Mouse (Mus musculus) mouse embryonic stem cell (cell line): ENCODE measurements around the gene Tmtc2.

Experiments used
- in situ Hi-C, 2 experiments: fragments of 300-500 bp; cut with MboI; formaldehyde crosslinking; loops; 1 replicate in 1 of 2; 3 replicates in 1 of 2; pipeline ENCODE4 v1.14.3; 2019 to 2020; ENCODE audit warnings: low sequenced_read_pairs in 2 of 2, low pct_unique_long_range_greater_than_20kb in 1 of 2, mixed read lengths in 1 of 2; ENCODE audit not compliant: unreplicated experiment in 1 of 2

The Tmtc2 gene

GRCm38 (mm10) chr10:105556890-105557572 is 17.2 kb downstream of the Tmtc2 start:
- in situ Hi-C loops = no loop called here

DNA sequence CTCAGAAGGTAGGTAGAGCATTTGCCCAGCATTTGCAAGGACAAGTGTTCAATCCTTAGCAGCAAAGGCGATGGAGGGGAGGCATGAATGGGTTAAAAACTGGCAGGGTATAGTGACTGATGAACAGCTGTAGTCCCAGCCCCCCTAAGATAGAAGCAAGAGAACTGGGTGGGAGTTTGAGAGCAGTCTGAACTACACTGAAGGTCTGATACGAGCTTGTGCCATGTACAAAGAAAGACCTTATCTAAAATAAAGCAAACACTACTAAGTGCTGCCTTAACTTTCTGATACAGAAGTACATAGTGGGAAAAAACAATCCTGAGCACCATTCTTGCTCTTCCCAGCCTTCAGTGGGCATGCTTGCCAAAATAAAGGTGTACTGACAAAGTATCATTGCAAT is 20.1 kb downstream of the Tmtc2 start:
- in situ Hi-C loops = no loop called here

DNA sequence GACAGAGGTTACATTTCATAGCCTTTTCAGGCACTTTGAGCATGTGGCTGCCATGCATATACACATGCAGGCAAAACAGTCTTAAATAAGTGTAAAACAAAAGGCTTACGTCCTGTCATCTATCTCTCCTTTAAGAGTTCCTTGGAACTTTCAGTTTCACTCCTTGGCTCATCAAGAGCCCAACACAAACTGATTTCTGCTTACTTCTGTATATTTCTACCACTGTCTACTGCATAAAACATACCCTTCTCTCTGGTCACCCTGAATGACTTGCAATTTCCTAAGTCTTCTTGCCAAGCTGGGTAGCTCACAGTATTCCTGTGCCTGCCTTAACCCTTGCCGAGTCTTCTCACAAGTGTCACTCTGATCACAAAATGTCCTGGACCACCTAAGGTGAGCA is 26.2 kb downstream of the Tmtc2 start:
- in situ Hi-C loops = no loop called here

- in situ Hi-C loops = no loop called here
Observed at GRCm38 (mm10) chr10:105544004-105545003, 29.9 kb downstream of the Tmtc2 start.

DNA sequence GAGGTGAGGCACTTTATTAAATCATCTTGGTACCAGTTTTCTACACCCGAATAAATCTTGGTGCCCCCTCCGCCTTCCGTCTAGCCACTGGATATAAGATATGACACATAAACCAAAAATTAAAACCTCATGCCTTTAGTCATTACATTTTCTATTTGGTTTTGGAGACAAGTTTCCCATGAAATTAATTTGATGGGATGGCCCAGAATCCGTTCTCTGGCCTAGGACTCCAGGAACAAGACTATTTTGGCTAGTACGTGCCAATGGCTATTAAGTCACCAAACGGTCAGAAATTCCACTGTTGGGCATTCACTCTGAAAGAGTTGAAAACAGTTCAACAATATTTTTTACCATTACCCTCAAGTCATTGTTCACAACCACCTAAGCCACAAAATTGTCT is 32.2 kb downstream of the Tmtc2 start:
- in situ Hi-C loops = no loop called here

DNA sequence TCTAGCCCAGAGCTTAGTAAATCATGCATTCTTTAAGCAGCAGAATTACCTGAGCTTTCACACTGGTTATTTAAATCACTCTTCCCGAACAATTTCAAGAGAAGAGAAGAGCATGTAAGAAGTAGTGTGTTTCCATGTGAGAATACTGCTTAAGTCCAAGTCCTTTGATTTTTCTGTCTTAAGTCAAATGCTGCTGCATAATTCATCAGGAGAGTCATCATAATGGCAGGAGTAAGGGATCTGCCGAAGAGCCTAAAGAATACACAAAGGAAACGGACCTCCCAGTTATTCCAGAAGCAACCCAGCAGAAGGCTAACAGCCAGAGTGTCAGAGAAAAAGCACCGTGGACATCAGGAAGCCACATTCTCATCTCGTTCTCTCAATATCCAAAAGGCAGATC is 34.6 kb downstream of the Tmtc2 start:
- in situ Hi-C loops = no loop called here

DNA sequence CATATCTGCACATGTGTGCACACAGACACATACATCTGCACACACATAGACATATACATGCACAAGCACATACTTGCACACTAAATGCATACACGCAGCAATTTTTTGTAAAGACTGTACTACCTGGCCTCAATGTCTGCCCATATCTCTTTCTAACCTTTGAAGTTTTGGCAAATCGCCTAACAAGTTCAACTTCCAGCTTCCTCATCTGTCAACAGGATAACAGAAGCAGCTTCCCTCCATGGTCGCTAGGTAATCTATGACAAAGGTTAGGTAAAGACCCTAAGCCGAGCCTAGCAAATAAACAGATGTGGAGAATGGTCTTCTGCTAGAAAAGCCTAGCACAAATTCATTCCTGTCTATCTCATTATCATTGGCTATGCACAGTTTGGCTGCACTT is 37.3 kb downstream of the Tmtc2 start:
- in situ Hi-C loops = no loop called here

GRCm38 (mm10) chr10:105535848-105536247 is 38.4 kb downstream of the Tmtc2 start:
- in situ Hi-C loops = no loop called here

DNA sequence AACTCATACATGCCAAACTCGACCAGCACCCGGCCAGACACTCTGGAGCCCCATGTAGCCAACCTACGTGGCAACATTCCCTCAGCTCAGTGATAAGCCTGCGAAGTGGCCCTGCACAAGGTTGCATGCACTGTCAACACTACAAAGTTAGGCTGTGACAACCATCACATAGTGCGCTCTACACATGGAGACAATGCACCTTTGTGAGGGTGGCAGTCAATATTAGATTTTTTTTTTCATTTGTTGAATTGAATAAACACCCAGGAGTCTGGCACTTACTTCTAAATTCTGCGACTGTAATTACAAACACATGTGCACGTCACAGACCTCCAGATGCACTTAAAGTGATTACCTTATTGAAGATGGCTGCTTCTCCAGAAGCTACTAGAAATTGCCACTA is 41.5 kb downstream of the Tmtc2 start:
- in situ Hi-C loops = no loop called here

DNA sequence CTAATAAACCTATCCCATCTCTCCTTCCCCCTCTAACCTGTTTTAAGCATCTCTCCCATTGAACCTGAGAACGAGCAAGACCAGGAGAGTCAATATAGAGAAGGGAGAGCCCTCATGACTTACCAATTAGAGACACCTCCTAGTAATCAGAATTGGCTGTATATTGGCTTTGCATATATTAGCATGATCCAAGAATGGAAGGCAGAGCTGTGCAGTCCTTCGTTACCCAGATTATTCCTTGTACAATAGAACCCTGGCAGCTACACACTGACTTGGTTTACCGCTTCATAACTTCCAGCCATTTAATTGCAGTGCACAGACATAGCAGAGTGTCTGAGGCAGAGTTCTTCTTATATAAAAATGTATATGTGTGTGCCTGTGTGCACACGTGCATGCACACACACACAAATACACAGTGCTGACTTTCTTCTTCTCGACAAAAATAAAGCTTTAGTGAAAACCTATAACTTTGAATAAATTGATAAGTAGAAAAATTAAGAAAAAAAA is 42.2 kb downstream of the Tmtc2 start:
- in situ Hi-C loops = no loop called here

DNA sequence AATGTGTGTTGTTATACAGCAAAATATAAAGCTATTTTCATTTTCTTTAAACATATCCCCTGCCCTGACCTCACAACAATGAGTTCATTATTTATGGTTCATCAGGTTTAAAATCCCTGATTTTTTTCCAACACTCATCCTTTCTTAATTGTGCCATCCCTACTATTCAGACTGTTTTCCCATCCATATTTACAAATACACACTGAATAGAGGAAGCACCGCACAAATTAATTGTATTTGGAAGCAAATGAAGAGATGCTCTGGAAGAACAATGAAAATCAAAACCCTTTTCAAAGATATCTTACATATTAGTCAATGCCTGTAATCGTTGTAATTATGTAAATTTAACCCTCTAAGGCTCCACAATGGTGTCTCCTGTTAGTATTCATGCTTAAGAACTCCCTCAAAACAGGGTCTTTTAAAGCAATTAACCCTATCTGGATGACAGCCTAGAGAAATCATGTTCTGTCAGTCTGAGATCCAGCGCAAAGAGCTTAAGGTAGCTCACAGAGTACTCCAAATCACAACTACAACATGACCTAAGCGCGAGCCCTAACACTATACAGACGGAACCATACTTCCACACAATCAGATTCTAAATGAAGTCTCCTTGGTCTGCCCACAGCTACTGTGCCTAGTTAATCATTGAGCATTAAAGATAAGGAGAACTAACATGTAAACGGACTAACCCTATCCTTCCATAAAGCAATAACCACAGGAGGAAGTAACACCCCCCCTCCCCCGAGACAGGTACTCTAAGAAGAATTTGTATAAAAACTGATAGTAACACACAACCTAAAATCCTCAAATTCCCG is 43.0 kb downstream of the Tmtc2 start:
- in situ Hi-C loops = no loop called here

- in situ Hi-C loops = no loop called here
Observed at GRCm38 (mm10) chr10:105523405-105524088, 50.7 kb downstream of the Tmtc2 start.

DNA sequence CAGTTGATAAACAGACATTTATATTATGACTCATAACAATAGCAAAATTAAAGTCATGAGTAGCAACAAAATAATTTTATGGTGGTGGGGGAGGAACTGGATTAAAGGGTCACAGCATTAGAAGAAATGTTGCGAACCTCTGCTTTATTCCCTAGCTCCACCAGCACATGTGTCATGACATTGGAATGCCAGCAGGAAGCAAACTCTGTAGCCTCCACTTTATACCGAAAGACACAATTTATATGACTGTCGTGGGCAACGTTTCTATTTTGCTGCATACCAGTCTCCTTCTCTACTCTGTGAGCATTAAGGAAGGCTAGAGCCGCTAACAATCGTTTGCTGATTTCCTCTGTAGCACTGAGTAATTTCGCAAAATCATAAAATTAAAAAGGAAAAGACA is 51.8 kb downstream of the Tmtc2 start:
- in situ Hi-C loops = no loop called here

DNA sequence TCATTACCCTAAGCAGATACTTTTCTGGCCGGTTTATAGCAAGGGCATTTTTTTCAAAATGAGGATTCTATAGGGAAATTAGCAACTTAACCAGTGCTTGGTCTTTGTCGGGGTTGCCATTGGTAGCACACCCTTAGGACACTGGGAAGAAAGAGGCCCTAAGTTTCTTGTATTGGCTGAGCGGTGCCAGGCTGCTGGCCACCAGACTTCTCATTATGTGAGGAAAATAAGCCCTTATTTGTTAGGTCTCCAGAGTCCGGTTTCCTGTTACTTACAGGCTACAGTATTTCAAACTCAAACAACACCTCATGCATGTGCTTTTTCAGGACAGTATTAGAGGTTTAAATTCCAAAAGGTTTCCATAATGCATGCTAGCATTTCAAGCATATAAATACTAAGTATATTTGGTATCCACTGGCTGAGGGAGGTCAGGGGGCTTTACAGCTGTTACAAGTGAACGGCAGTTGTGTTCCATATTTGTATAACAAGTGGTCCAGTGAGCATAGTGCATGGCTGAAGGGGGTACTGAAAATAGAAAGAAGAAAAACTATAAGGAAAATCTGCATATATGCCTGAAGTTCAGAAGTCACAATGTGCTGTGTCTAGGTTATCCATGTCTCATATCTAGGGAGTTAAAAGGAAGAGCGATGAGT is 55.0 kb downstream of the Tmtc2 start:
- in situ Hi-C loops = no loop called here

- in situ Hi-C loops = no loop called here
Observed at GRCm38 (mm10) chr10:105518144-105518543, 56.1 kb downstream of the Tmtc2 start.

- in situ Hi-C loops = no loop called here
Observed at GRCm38 (mm10) chr10:105513777-105514322, 60.4 kb downstream of the Tmtc2 start.

GRCm38 (mm10) chr10:105509896-105510272 is 64.4 kb downstream of the Tmtc2 start:
- in situ Hi-C loops = no loop called here
